Mouse (Mus musculus): ENCODE measurements around the gene Porcn. TPM values are rescaled to one million over a fixed set of nuclear protein-coding genes. Genes with fewer than 3 reads are reported as not detected.

Gene Porcn
- total RNA-seq, 4 experiments from 2014 or later, result 66.0 to 71.8 (median 70.8) TPM

DNA sequence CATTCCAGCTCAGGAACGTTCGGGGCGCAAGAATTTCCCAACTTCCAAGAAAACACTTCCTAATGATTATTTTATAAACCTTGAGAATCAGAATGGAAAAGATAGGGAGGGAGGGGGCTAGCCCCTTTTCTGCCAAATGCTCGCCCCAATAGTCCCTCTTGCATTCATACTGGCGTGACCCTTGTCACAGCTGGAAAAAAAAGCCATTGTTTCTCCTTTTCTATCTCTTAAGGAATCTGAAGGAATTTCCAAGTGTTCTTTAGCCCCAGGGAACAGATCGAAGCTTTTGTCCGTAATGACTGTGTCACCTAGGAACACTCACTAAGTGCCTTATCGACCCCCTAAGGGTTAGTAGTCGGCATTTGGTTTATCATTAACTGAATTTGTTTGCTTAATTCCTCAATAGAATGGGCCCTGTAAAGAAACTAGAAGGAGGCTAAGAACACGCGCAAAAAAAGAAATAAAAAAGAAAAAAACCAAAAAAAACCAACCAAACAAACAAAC lies 421 bp upstream of the Porcn start:
- no peak for DNase-seq (ENCODE audit: low spot score in 2 of 2)

DNA sequence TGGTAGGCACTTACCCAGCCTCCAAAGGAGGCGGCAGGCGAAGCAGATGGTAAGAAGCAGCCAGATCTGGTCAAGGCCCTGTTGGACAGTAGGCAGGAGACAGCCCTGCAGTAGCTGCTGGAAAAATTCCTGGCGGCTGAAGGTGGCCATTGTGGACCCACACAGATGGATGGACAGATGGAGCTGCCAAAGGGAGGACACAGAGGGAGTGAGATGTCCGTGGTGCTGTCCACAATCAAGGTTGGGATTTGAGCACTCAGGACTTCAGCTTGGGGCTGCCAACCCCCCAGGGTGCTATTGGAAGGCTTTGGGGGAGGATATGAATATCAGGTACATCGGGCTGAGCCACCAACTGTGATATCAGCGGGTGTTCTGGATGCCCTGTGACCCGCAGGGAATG lies 774 bp downstream of the Porcn start:
- DNase-seq (ENCODE audit: low spot score in 2 of 2), result no peak

DNA sequence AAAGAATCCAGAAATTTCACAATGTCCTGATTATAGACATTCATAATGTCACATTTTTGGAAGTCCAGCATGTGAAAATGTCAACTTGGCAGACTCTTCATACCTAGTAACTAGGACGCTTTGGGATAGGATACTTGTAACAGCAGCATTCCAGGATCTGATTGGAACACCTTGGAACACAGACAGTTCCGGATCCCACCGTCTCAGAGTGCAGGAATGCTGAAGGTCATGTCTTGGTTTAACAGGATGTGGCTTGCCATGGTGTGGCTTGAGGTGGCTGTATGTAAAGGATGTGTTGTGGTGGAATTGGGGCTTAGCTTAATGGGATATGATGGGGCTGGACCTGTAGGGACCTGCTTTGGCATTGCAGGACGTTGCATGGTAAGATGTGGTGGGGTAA lies 1.2 kb downstream of the Porcn start:
- DNase-seq (ENCODE audit: low spot score in 2 of 2), result no peak

DNA sequence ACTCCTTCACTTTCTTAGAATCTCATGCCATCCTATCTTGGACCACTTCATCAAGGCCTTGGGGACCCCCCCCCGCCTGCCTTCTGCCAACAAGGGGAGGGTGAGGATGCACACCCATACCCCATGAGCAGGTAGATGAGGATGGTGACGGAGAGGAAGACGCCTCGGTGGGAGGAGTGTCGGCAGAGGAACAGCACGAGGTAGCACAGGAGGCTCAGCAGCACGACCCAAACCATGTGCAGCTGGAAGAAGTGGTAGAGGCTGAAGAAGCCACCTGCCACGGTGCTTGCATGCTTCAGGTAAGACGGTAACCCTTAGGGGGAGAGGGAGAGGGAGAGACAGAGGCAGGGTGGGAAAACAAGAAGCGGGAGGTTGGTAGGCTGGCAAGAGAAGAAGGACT lies 2.2 kb downstream of the Porcn start:
- no peak for DNase-seq (ENCODE audit: low spot score in 2 of 2)

- no peak for DNase-seq (ENCODE audit: low spot score in 2 of 2)
Measured at GRCm38 (mm10) chrX:8203105-8203504, 3.2 kb downstream of the Porcn start.

DNA sequence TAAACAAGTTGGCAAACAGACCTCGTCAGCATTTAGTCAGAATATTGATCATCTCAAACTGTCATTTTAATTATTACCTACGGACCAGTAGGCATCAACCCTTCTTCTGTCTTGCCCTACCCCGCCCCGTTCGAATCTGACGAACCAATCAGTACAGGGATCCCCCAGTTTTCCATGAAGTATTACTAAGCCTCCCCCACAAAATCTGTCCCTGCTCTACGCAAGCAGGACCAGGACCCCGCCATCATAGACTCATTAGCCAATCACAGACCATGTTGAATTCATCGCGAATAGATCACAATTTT lies 13.0 kb downstream of the Porcn start, which contains the start of gene Ebp:
TSS of gene Ebp (minus strand) at position 94 of the 305 bp plus-strand sequence.
- DNase-seq (ENCODE audit: low spot score in 2 of 2), result peak in 1 of 2 experiments; percentile 35

- peak; percentile 37 to 75 for DNase-seq (ENCODE audit: low spot score in 2 of 2)
Measured at GRCm38 (mm10) chrX:8192640-8193418, 13.5 kb downstream of the Porcn start.

DNA sequence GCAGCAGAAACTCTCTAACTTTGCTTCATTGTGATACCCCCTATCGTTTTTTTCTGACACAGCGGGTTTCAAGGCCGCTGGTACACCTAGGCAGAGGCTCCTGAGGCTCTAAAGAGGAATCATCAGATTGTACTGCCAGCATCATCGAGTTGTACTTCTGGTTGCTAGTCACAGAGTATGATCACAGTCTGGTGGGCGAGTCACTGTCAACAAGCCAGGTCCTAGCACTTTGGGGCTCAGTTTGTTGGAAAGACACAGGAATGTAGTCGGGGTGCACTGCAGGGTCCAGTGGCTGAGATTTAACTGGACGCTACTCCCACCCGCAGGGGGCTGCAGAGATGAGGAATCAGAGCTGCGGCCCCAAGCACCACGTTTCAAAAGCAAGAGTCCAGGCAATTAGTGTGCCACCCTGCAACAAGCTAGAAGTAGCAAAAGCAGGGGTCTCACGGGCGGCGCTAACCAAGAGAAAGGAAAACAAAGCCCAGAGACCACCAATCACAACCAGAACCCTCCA lies 14.1 kb downstream of the Porcn start:
- DNase-seq (ENCODE audit: low spot score in 2 of 2), result no peak

GRCm38 (mm10) chrX:8182871-8183540 lies 23.3 kb downstream of the Porcn start:
- DNase-seq (ENCODE audit: low spot score in 2 of 2), result no peak

GRCm38 (mm10) chrX:8179646-8180045 lies 26.7 kb downstream of the Porcn start:
- no peak for DNase-seq (ENCODE audit: low spot score in 2 of 2)

DNA sequence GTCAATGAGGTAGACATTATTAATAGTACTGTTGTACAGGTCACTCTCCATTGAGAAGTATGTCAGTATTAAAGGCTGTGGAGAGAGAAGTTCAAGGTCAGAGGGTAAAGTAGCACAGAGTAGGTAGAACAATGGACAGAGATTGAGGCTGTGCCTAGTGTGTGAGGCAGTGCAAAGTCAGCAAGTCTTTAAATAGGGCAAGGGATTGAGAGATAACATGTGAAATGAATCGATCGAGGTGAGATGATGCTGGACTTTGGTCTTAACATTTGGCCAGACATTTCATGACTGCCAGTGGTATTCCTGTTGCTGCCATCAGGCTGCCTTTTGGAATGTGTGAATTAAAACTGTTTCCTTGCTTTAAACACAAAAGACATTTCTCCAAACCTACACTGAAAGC lies 27.5 kb downstream of the Porcn start:
- DNase-seq (ENCODE audit: low spot score in 2 of 2), result no peak

DNA sequence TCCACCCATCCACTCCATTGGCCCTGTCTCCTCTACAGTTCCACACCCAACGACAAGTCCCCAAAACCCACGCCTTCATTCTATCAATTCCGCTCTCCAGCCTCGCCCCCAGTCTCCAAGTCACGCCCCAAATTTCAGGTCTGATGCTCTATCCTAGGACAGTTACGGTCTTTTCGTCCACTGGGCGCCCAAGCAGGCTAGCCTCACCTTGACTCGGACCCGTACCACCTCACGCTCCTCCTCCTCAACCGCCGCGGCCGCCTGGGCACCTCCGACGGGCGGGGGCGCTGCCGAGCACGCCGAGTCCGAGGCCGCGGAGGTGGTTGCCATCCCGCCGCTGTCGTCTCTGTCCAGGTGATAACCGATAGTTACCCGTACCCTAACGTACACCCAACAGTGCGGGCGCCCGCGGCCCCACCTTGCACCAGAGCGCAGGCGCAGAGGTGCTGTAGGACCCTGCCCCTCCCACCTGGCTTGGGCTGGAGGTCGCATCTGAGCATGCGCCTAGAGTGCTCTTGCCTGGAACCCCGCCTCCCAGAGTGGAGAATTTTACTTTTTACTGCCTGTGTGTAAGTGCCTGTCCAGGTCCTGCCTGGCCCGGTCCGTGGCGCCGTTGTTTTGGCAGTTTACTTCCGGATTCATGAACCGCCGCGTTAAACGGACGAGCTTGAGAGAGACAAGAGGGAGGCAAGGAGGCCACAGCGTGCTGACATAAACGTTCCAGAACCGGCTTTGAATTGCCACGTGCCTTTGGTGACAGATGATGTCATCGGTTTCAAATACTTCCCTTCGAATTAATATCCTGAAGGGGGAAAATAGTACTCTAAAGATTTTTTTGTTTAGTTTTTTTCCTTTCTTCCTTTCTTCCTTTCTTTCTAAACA lies 30.6 kb downstream of the Porcn start, which contains the start of gene Tbc1d25:
TSS of gene Tbc1d25 (minus strand) at position 678 of the 882 bp plus-strand sequence.
- DNase-seq (ENCODE audit: low spot score in 2 of 2), result peak; percentile 56 to 83

DNA sequence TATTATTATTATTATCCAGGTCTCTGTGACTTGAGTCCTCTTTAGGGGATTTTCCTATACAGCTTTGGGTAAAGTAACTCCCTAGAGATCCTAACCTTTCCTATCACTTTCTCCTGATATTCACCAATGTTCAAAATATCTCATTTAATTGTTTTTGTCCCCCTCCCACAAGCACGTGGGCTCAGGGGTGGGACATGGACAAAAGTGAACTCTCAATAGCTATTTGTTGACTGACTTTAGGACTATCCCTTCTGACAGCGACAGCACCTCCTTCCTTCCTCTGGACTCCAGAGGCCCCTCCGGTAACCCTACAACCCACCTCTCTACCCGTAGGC lies 31.2 kb downstream of the Porcn start:
- DNase-seq (ENCODE audit: low spot score in 2 of 2), result no peak

DNA sequence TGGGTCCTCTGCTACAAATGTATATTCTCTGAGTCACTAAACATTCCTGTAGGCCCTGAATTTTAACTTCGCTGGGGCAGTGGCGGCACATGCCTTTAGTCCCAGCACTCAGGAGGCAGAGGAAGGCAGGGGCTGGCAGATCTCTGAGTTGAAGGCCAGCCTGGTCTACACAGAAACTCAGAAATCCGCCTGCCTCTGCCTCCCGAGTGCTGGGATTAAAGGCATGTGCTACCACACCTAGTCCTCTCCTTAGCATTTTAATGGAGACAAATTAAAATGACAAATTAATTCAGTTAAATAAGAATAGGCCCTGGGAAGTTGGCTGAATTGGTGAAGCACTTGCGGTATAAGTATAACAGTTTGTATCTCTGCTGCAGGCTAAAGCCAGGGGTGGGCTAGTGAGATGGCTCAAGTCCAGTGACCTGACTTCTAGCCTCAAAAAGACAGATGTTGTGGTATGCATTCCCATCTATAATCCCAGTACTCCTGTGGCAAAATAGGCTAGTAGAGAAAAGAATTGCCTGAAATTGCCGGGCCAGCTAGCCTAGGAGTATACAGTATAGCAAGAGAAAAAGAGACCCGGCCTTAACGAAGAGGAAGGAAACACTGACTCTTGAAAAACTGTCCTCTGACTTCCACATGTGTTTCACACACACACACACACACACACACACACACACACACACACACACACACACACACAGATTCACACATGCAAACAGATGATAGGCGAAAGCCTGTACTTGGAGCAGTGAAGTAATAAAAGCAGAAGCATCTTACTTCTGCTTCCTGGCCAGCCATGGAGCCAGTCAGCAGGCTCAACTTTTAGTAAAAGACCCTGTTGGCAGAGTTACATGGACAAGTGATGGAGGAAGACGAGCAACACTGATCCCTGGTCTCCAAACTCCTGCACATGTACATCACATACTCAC lies 38.3 kb downstream of the Porcn start:
- DNase-seq (ENCODE audit: low spot score in 2 of 2), result no peak

DNA sequence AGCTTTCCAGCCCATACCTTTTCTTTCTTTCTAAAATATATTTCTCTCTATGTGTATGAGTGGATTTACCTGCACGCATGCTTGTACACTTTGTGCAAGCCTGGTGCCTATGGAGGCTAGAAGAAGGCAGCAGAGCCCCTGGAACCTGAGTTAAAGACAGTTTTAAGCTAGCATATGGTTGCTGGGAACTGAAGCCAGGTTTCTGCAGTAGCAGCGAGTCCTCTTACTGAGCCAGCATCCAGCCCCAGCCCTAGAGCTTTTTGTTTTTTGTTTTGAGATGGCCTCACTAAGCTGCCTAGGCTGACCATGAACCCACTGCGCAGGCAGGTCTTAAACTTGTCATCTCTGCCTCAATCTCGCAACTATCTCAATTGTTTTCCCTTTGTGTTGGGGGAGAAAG lies 41.9 kb downstream of the Porcn start:
- no peak for DNase-seq (ENCODE audit: low spot score in 2 of 2)

GRCm38 (mm10) chrX:8163076-8163475 lies 43.2 kb downstream of the Porcn start:
- no peak for DNase-seq (ENCODE audit: low spot score in 2 of 2)

GRCm38 (mm10) chrX:8145153-8145991 lies 61.0 kb downstream of the Porcn start, which contains the start of gene Rbm3:
Gene Rbm3, minus strand, starts transcription at chrX:8145880.
- peak; percentile 71 to 87 for DNase-seq (ENCODE audit: low spot score in 2 of 2)
